Mouse (Mus musculus) neural tube, embryonic 11.5 days (tissue): ENCODE measurements around the gene Msi2. TPM values are rescaled to one million over a fixed set of nuclear protein-coding genes. Genes with fewer than 3 reads are reported as not detected.

Experiments used
- ATAC-seq: fragments of 200-750 bp; cut with Nextera tagmentation; 2 replicates; pipeline ENCODE4 v1.8.0; 2017; ENCODE audit warnings: moderate number of reproducible peaks, mild to moderate bottlenecking, moderate TSS enrichment, moderate library complexity; ENCODE audit not compliant: insufficient read depth, low FRiP score, low TSS enrichment
- DNase-seq: peaks from one replicate; pipeline ENCODE4 v3.0.0-alpha.2; 2015; ENCODE audit warnings: low spot score
- H3K27ac ChIP-seq: fragments of 300-500 bp; sonication (generic); 2 replicates; pipeline ENCODE4 v1.5.1; 2014; ENCODE audit warnings: low read depth, mild to moderate bottlenecking, low read length
- H3K27me3 ChIP-seq: fragments of 300-500 bp; sonication (generic); 2 replicates; pipeline ENCODE4 v1.6.1; 2014; ENCODE audit warnings: mild to moderate bottlenecking, low read length, mixed read lengths; ENCODE audit not compliant: control insufficient read depth, insufficient read depth
- H3K36me3 ChIP-seq: fragments of 300-500 bp; sonication (generic); 2 replicates; pipeline ENCODE4 v1.6.1; 2014; ENCODE audit warnings: mild to moderate bottlenecking, low read length, moderate library complexity, mixed read lengths; ENCODE audit not compliant: control insufficient read depth, insufficient read depth
- H3K4me1 ChIP-seq: fragments of 300-500 bp; sonication (generic); 2 replicates; pipeline ENCODE4 v1.6.1; 2014; ENCODE audit warnings: low read length, mixed read lengths; ENCODE audit not compliant: control insufficient read depth, insufficient read depth
- H3K4me2 ChIP-seq: fragments of 300-500 bp; sonication (generic); 2 replicates; pipeline ENCODE4 v1.6.1; 2014; ENCODE audit warnings: low read depth, mild to moderate bottlenecking, moderate library complexity
- H3K4me3 ChIP-seq: fragments of 300-500 bp; sonication (generic); 2 replicates; pipeline ENCODE4 v1.5.1; 2014; ENCODE audit warnings: low read depth, low read length
- H3K9ac ChIP-seq: fragments of 300-500 bp; sonication (generic); 2 replicates; pipeline ENCODE4 v1.6.1; 2014; ENCODE audit warnings: mild to moderate bottlenecking, low read length
- H3K9me3 ChIP-seq: fragments of 300-500 bp; sonication (generic); 2 replicates; pipeline ENCODE4 v1.6.1; 2016; ENCODE audit warnings: low read length; ENCODE audit not compliant: control insufficient read depth
- WGBS: fragments of 180-500 bp; shearing (Covaris S2); extraction: QIAGEN DNeasy Blood & Tissue Kit; methylation state at CpG from one replicate; pipeline ENCODE4 v1.1.7; 2014; 5-methylcytosine and 5-hydroxymethylcytosine counted together
- polyA plus RNA-seq: library from polyadenylated mRNA; unstranded; fragments of >200 nt; fragmentation: Nextera tagmentation; extraction: Ambion mirVana; gene quantifications from 2 replicates; pipeline ENCODE4 v1.2.1, GENCODE M21; 2014

The Msi2 gene
- polyA plus RNA-seq, 1 experiment from 2014 or later = 20.6 TPM

DNA sequence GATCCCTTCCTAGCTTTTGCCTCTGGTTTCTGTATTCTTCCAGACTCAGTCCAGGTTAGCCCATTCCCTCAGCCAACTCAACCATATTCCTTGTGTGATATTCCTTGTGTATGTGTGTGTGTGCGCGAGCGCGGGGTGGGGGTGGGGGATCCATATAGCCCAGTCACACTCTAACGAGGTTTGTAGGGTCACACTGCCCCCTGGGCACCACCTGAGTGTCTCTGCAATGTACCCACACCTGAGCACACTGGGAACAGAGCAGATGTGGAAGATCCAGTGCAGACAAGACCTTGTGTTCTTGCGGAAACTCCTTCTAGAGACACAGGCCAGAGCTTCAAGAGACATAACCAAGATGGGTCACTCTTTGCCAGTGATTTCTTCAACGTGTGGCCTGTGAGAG lies 72.5 kb downstream of the Msi2 start:
- Histone ChIP-seq H3K27ac (no peak overlapping the region), H3K4me3 (no peak overlapping the region), H3K4me2 (no peak overlapping the region), H3K9ac (no peak overlapping the region), H3K9me3 (no peaks in the 10 kb centered on the region), H3K4me1 (peaks cover 35% of the 10 kb centered on the region), H3K36me3 (peaks cover 3% of the 10 kb centered on the region; the same call in 1 of the 2 replicates), H3K27me3 (no peaks in the 10 kb centered on the region)
- DNase-seq (no peak), ATAC-seq (no peak)
- 74% methylated on average over 7 of the region's 7 CpGs for WGBS

DNA sequence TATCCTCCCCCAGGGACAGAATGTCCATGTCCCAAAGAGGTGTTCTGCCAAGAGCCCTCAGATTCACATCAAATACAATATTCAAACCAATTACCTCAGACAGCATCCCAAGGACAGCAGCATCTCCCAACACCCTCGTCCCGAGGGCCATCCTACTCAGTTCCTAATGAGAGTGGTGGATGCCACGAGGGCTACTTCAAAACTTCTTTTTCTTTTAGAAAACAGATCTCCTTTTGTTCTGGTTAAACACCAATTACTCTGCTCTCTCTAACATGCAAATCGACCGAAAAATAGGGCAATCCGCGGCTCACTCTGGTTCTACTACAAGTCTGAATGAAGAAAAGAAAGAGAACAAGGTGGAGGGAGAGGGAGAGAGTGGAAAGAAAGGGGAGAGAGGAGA lies 73.6 kb downstream of the Msi2 start:
- Histone ChIP-seq H3K9ac (no peak overlapping the region; the same call in 1 of the 2 replicates), H3K4me3 (no peak overlapping the region), H3K9me3 (no peaks in the 10 kb centered on the region), H3K36me3 (peaks cover 3% of the 10 kb centered on the region; the same call in 1 of the 2 replicates), H3K27ac (no peak overlapping the region), H3K27me3 (no peaks in the 10 kb centered on the region), H3K4me1 (peaks cover 29% of the 10 kb centered on the region), H3K4me2 (no peak overlapping the region)
- no peak for ATAC-seq
- DNase-seq = no peak
- 37% methylated on average over 7 of the region's 7 CpGs for WGBS

DNA sequence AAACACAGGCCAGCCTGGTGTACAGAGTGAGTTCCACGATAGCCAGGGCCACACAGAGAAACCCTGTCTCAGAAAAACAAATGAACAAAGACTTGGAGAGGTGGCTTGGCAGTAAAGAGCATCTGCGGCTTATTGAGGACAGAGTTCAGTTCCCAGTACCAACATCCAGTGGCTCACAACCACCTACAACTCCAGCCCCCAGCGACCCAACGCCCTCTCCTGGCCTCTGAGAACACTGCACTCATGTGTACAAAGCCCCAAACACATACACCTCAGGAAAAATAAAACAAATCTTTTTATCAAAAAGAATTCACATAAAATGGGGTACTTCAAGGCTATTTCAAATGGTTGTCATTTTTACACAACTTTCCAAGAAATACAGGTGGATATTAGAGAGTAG lies 78.5 kb downstream of the Msi2 start:
- ATAC-seq (no peak), DNase-seq (no peak)
- Histone ChIP-seq H3K9ac (no peak overlapping the region), H3K4me3 (no peak overlapping the region), H3K4me1 (peaks cover 5% of the 10 kb centered on the region), H3K36me3 (0 out of 2 replicates have a peak, but pooled peaks cover 5% of the 10 kb centered on the region), H3K9me3 (no peaks in the 10 kb centered on the region), H3K27me3 (no peaks in the 10 kb centered on the region), H3K4me2 (no peak overlapping the region), H3K27ac (no peak overlapping the region)
- WGBS = 78% methylated on average over 4 of the region's 4 CpGs

DNA sequence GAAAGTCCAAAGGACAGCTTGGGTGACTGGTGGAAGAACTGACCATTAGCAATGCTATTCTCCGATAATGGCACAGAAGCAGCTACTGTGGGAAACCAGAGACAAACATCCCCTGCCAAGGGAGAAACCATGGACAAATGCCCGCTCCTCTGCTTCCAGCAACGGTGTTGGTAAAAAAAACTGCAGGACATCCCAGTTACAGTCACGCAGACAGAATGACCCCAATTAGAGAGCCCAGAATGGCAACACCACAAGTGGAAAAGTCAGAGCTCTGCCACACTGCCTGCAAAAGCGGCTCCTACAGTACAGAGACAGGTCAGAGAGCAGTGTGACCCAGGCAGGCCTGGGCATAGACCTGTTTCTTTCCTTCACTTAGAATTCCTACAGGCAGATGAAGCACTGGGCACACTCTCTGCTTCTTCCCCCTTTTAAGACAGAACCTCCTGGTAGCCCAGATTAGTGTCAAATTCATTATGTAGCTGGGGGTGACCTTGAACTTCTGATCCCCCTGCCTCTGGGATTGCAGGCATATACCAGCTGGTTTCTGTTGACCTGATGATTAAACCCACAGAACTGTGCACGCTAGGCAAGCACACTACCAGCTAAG lies 79.3 kb downstream of the Msi2 start:
- Histone ChIP-seq H3K4me1 (no peaks in the 10 kb centered on the region), H3K27ac (no peak overlapping the region), H3K36me3 (0 out of 2 replicates have a peak, but pooled peaks cover 5% of the 10 kb centered on the region), H3K4me2 (no peak overlapping the region), H3K27me3 (no peaks in the 10 kb centered on the region), H3K9ac (no peak overlapping the region), H3K9me3 (no peaks in the 10 kb centered on the region), H3K4me3 (no peak overlapping the region)
- ATAC-seq = no peak
- DNase-seq = no peak
- WGBS = 82% methylated on average over 6 of the region's 6 CpGs

DNA sequence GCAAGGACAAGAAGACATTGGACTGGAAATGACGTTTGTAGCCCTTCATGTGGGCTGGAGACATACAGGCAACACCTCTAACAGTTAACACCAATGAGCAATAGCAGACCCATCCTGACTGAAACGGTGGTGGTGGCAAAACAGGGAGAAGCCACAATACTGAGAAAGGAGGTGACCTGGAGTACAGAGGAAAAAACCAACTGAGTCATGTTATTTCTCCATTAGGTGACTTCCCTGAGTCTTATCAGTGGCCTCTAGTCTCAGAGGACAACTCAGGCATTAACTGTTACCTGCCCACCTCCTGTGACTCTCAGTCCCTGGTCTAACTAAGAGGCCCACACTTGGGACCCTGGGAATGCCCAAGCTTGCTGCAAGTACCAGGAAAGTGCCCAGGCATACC lies 80.1 kb downstream of the Msi2 start:
- Histone ChIP-seq H3K4me2 (no peak overlapping the region), H3K36me3 (0 out of 2 replicates have a peak, but pooled peaks cover 5% of the 10 kb centered on the region), H3K4me1 (no peaks in the 10 kb centered on the region), H3K27ac (no peak overlapping the region), H3K9ac (no peak overlapping the region), H3K4me3 (no peak overlapping the region), H3K9me3 (no peaks in the 10 kb centered on the region), H3K27me3 (no peaks in the 10 kb centered on the region)
- DNase-seq (no peak), ATAC-seq (no peak)
- 67% methylated on average over 2 of the region's 2 CpGs for WGBS

DNA sequence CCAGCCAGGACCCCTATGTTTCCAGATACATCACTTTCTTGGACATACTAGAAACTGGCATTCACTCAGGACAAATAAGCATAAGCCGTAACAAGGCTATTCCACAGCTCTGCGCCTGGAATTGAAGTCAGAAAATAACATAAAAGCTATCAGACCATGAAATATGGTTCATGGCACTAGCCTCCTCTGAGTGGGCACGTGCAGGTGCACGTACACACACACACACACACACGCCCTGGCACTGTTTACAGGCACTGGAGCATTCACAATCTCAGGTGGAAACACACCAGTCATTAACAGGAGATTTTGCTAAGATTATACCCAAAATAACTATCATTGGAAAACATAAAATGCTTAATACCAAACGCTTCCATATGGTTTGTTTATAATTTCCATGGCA lies 81.4 kb downstream of the Msi2 start:
- Histone ChIP-seq H3K9me3 (no peaks in the 10 kb centered on the region), H3K27me3 (no peaks in the 10 kb centered on the region), H3K4me1 (no peaks in the 10 kb centered on the region), H3K4me3 (no peak overlapping the region), H3K27ac (no peak overlapping the region), H3K36me3 (0 out of 2 replicates have a peak, but pooled peaks cover 2% of the 10 kb centered on the region), H3K4me2 (no peak overlapping the region), H3K9ac (no peak overlapping the region)
- DNase-seq (no peak), ATAC-seq (no peak)
- 88% methylated on average over 6 of the region's 6 CpGs for whole genome bisulfite sequencing

DNA sequence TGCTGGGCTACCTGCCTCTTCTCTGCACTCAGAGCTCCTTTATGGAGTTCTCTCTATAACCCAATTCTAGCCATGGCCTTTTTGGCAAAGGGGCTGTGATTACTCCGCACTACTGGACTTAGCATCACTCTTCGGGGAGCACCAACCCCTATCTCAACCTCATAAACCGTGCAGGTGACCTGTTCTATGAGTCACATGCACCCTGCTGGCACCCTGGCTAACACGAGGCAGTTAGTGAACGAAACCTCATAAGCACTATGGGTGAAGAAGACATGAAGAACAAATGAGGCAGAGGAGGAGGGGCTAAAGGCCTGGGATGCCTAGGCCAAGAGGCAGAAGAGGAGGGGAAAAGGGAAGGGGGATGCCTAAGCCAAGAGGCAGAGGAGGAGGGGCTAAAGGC lies 82.0 kb downstream of the Msi2 start:
- 88% methylated on average over 5 of the region's 5 CpGs for WGBS
- no peaks in the 10 kb centered on the region for H3K4me1 ChIP-seq

DNA sequence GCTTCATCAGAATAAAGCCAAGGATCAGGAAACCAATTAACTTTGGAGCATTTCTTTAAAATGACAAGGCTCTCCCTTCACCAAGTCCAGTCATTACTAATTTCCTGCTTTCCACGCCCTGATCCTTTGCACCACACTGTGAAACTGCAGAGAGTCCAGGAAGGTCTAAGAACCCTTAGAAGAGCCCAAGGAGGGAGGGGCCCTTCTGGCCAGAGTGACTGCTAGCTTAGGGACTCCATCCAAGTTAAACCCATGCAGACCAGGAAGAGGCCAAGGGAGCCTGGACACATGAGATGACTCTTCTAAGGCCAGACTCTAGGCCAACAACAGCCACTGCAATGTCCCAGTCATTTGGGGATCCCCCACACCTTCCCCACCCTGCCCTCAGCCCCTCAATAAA lies 83.7 kb downstream of the Msi2 start:
- no peak overlapping the region for H3K4me2 ChIP-seq
- no peaks in the 10 kb centered on the region for H3K27me3 ChIP-seq
- 0 out of 2 replicates have a peak, but pooled peaks cover 2% of the 10 kb centered on the region for H3K36me3 ChIP-seq
- 62% methylated on average over 1 of the region's 1 CpGs for WGBS
- DNase-seq = no peak
- H3K4me1 ChIP-seq = peaks cover 9% of the 10 kb centered on the region
- no peak for ATAC-seq
- H3K4me3 ChIP-seq = no peak overlapping the region
- H3K27ac ChIP-seq = no peak overlapping the region
- no peaks in the 10 kb centered on the region for H3K9me3 ChIP-seq
- H3K9ac ChIP-seq = no peak overlapping the region

More for the DNA sequence above, 82.0 kb downstream of the Msi2 start:
- Histone ChIP-seq H3K9ac (no peak overlapping the region), H3K27me3 (no peaks in the 10 kb centered on the region), H3K27ac (no peak overlapping the region), H3K4me3 (no peak overlapping the region), H3K36me3 (0 out of 2 replicates have a peak, but pooled peaks cover 2% of the 10 kb centered on the region), H3K4me2 (no peak overlapping the region), H3K9me3 (no peaks in the 10 kb centered on the region)
- no peak for DNase-seq
- ATAC-seq = no peak

DNA sequence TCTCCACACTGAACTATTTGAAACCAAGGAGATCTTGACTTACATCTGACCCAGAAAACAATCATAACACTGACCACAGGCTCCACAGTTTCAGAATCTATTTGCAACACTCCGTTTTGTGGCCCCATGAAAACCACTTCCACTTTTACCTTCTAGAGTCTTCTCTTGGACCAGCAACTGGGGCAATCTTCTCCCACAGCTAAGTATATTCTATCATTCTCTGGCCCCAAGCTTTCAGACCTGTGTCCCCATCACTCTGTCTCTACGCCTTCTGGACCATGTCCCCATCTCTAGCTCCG lies 86.4 kb downstream of the Msi2 start:
- Histone ChIP-seq H3K4me2 (no peak overlapping the region), H3K9ac (no peak overlapping the region), H3K4me3 (no peak overlapping the region), H3K27me3 (no peaks in the 10 kb centered on the region), H3K36me3 (0 out of 2 replicates have a peak, but pooled peaks cover 2% of the 10 kb centered on the region), H3K27ac (no peak overlapping the region), H3K4me1 (peaks cover 36% of the 10 kb centered on the region), H3K9me3 (no peaks in the 10 kb centered on the region)
- 97% methylated on average over 3 of the region's 3 CpGs for WGBS
- ATAC-seq (no peak), DNase-seq (no peak)
